Mouse (Mus musculus): ENCODE measurements around the gene Prg3. TPM values are rescaled to one million over a fixed set of nuclear protein-coding genes. Genes with fewer than 3 reads are reported as not detected.

The Prg3 gene
- polyA plus RNA-seq, 1 experiment from 2014 or later, result not detected

Other genes with a start within 250 kb of the Prg3 start
- gene Gm19426, start 244.6 kb upstream of the Prg3 start, polyA plus RNA-seq (2014; fragmentation: Nextera tagmentation; extraction: Ambion mirVana), result 1.7 and 2.6 TPM in 2 replicates
- 15.7 and 34.8 TPM in 2 replicates for gene Serping1, start 212.8 kb upstream of the Prg3 start, polyA plus RNA-seq (2014; fragmentation: Nextera tagmentation; extraction: Ambion mirVana)
- 16.3 and 16.7 TPM in 2 replicates for gene Ube2l6, start 189.4 kb upstream of the Prg3 start, polyA plus RNA-seq (2014; fragmentation: Nextera tagmentation; extraction: Ambion mirVana)
- gene Smtnl1, start 165.6 kb upstream of the Prg3 start, polyA plus RNA-seq (2014; fragmentation: Nextera tagmentation; extraction: Ambion mirVana), result not detected in 2 replicates
- 63.8 and 89.4 TPM in 2 replicates for gene Timm10, start 161.2 kb upstream of the Prg3 start, polyA plus RNA-seq (2014; fragmentation: Nextera tagmentation; extraction: Ambion mirVana)
- gene Slc43a1, start 149.4 kb upstream of the Prg3 start, polyA plus RNA-seq (2014; fragmentation: Nextera tagmentation; extraction: Ambion mirVana), result 0.63 and 1.8 TPM in 2 replicates
- 1.8 and 4.9 TPM in 2 replicates for gene Rtn4rl2, start 101.5 kb upstream of the Prg3 start, polyA plus RNA-seq (2014; fragmentation: Nextera tagmentation; extraction: Ambion mirVana)
- 2.5 and 7.1 TPM in 2 replicates for gene Slc43a3, start 51.6 kb upstream of the Prg3 start, polyA plus RNA-seq (2014; fragmentation: Nextera tagmentation; extraction: Ambion mirVana)
- gene Prg2, start 7.8 kb upstream of the Prg3 start, polyA plus RNA-seq (2014; fragmentation: Nextera tagmentation; extraction: Ambion mirVana), result not detected in 2 replicates
- gene Ssrp1, start 49.0 kb downstream of the Prg3 start, polyA plus RNA-seq (2014; fragmentation: Nextera tagmentation; extraction: Ambion mirVana), result 152 and 178 TPM in 2 replicates
- 0.94 and 22.0 TPM in 2 replicates for gene P2rx3, start 49.2 kb downstream of the Prg3 start, polyA plus RNA-seq (2014; fragmentation: Nextera tagmentation; extraction: Ambion mirVana)
- 6.8 and 10.6 TPM in 2 replicates for gene Tnks1bp1, start 59.8 kb downstream of the Prg3 start, polyA plus RNA-seq (2014; fragmentation: Nextera tagmentation; extraction: Ambion mirVana)
- gene Aplnr, start 148.0 kb downstream of the Prg3 start, polyA plus RNA-seq (2014; fragmentation: Nextera tagmentation; extraction: Ambion mirVana), result 12.8 and 40.6 TPM in 2 replicates
- gene Lrrc55, start 209.0 kb downstream of the Prg3 start, polyA plus RNA-seq (2014; fragmentation: Nextera tagmentation; extraction: Ambion mirVana), result 7.1 and 11.2 TPM in 2 replicates